Mouse (Mus musculus) kidney, adult 2 months (tissue): ENCODE measurements around the gene Fkbp10. TPM values are rescaled to one million over a fixed set of nuclear protein-coding genes. Genes with fewer than 3 reads are reported as not detected.

ENCODE experiments used
- DNase-seq: peaks from one replicate; pipeline ENCODE4 v3.0.0; 2021
- H3K27ac ChIP-seq: fragments of 200-500 bp; 2 replicates; pipeline ENCODE4 v1.5.1; 2012; ENCODE audit warnings: low read depth, low read length, control low read depth, inconsistent platforms; ENCODE audit not compliant: insufficient read depth
- H3K27me3 ChIP-seq: fragments of 200-500 bp; replicated peaks from 2 replicates; pipeline ENCODE4 v1.6.1; 2012; ENCODE audit warnings: mild to moderate bottlenecking, moderate library complexity, low read length, inconsistent platforms; ENCODE audit not compliant: control insufficient read depth, insufficient read depth
- H3K36me3 ChIP-seq: fragments of 200-500 bp; 2 replicates; pipeline ENCODE4 v1.6.1; 2012; ENCODE audit warnings: mild to moderate bottlenecking, moderate library complexity, low read length, inconsistent platforms; ENCODE audit not compliant: control insufficient read depth, insufficient read depth
- H3K4me1 ChIP-seq: fragments of 200-500 bp; 2 replicates; pipeline ENCODE4 v1.6.1; 2011; ENCODE audit warnings: low read length; ENCODE audit not compliant: control insufficient read depth, insufficient read depth
- H3K4me3 ChIP-seq: fragments of 200-500 bp; 2 replicates; pipeline ENCODE4 v1.5.1; 2011; ENCODE audit warnings: mild to moderate bottlenecking, low read depth, low read length, control low read depth; ENCODE audit not compliant: insufficient read depth
- CTCF ChIP-seq: fragments of 200-500 bp; conservative IDR thresholded peaks from 2 replicates; pipeline ENCODE4 v1.5.1; 2011; ENCODE audit warnings: low read depth, mild to moderate bottlenecking, control low read depth, low read length, moderate library complexity, mixed read lengths; ENCODE audit not compliant: insufficient read depth, insufficient read length
- POLR2A ChIP-seq: fragments of 200-500 bp; IDR thresholded peaks from one replicate; pipeline ENCODE4 v1.6.1; 2011; ENCODE audit warnings: low read depth, low read length, control low read depth
- WGBS: fragments of 180-500 bp; shearing (Covaris S2); methylation state at CpG from one replicate; pipeline ENCODE4 v1.1.7; 2018; 5-methylcytosine and 5-hydroxymethylcytosine counted together
- polyA plus RNA-seq: library from polyadenylated mRNA; depleted of rRNA; stranded (reverse); fragments of >200 nt; gene quantifications from 2 replicates; pipeline ENCODE4 v1.2.3, GENCODE M21; 2012; rRNA removed

Gene Fkbp10
- polyA plus RNA-seq: 12.5 and 15.9 TPM in 2 replicates

GRCm38 (mm10) chr11:100414914-100415822, at the start of gene Fkbp10:
Gene Fkbp10 (plus strand): TSS chr11:100415697.
- Histone ChIP-seq H3K27me3 (no peaks in the 10 kb centered on the region), H3K36me3 (no peaks in the 10 kb centered on the region), H3K4me1 (no peaks in the 10 kb centered on the region), H3K4me3 (peak within 1 kb of the TSS; percentile 72), H3K27ac (peak within 1 kb of the TSS; percentile 51)
- DNase-seq: peak; percentile 51
- 7% methylated on average over 31 of the region's 31 CpGs for WGBS
- TF ChIP-seq POLR2A (no peak), CTCF (no peak)

DNA sequence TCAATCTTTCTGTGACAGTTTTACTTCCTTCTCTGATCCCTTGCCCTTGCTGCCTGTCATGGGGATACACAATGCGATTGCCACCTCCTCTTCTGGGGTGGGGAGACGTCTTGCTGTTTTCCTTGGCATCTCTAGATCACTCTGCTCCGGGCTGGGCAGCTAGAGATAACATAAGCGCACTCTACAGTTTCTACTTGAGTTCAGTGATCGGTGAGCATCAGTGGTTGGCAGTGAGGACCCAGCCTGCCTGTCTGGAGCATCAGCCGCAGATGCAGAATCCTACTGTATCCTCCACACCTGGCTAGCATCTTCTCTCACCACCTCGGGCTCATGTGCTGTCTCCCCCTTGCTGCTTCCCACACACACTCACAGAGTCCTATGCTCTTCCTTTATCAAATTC, 46.4 kb upstream of the Fkbp10 start:
- no peaks in the 10 kb centered on the region for H3K4me1 ChIP-seq
- no peak overlapping the region for H3K4me3 ChIP-seq
- TF ChIP-seq CTCF: no peak
- no peak for TF ChIP-seq POLR2A
- no peak for DNase-seq
- 43% methylated on average over 7 of the region's 7 CpGs for WGBS
- no peak overlapping the region for H3K27ac ChIP-seq
- H3K36me3 ChIP-seq: peaks cover 8% of the 10 kb centered on the region
- no peaks in the 10 kb centered on the region for H3K27me3 ChIP-seq

- 67% methylated on average over 8 of the region's 8 CpGs for WGBS
- no peak for DNase-seq
- TF ChIP-seq CTCF: no peak
- TF ChIP-seq POLR2A: no peak
Measured at GRCm38 (mm10) chr11:100369822-100370221, 45.7 kb upstream of the Fkbp10 start.

DNA sequence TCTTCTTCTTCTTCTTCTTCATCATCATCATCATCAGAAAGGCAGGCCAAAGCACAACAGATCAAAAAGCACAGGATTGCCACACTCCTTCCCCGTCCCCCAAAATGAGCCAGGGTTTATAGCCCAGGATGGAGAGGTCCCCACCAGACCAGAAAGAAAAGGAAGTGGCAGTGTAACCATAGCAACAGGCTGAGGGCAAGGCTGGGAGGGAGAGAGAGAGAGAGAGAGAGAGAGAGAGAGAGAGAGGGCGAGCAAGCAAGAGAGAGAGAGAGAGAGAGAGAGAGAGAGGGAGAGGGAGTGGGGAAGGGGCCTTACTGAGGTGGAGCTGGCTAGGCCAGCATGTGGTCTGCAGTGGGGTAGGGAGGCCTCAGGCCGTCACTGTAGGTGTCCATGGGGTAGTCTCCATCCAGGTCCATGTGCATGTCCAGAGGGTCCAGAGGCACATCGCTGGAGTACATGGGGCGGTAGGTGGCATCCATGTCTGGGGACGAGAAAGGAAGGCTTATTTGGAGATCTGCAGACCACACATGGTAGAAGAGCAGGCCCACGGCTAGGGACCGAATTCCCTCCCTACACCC, 43.4 kb upstream of the Fkbp10 start:
- H3K36me3 ChIP-seq: peaks cover 15% of the 10 kb centered on the region
- WGBS: 82% methylated on average over 7 of the region's 8 CpGs
- no peak overlapping the region for H3K4me3 ChIP-seq
- H3K27ac ChIP-seq: no peak overlapping the region
- no peak for DNase-seq
- TF ChIP-seq POLR2A (no peak), CTCF (no peak)
- H3K4me1 ChIP-seq: no peaks in the 10 kb centered on the region; the same call in 1 of the 2 replicates
- no peaks in the 10 kb centered on the region for H3K27me3 ChIP-seq

More at GRCm38 (mm10) chr11:100369822-100370221, 45.7 kb upstream of the Fkbp10 start:
- H3K4me3 ChIP-seq: no peak overlapping the region
- no peak overlapping the region for H3K27ac ChIP-seq
- H3K36me3 ChIP-seq: peaks cover 8% of the 10 kb centered on the region
- no peaks in the 10 kb centered on the region for H3K4me1 ChIP-seq
- H3K27me3 ChIP-seq: no peaks in the 10 kb centered on the region

GRCm38 (mm10) chr11:100375127-100375526, 40.4 kb upstream of the Fkbp10 start:
- H3K27me3 ChIP-seq: no peaks in the 10 kb centered on the region
- no peak overlapping the region for H3K27ac ChIP-seq
- no peak for TF ChIP-seq CTCF
- WGBS: 82% methylated on average over 9 of the region's 9 CpGs
- H3K4me1 ChIP-seq: no peaks in the 10 kb centered on the region; the same call in 1 of the 2 replicates
- DNase-seq: no peak
- peaks cover 22% of the 10 kb centered on the region for H3K36me3 ChIP-seq
- H3K4me3 ChIP-seq: no peak overlapping the region

GRCm38 (mm10) chr11:100376005-100376404, 39.5 kb upstream of the Fkbp10 start:
- DNase-seq: no peak
- 52% methylated on average over 4 of the region's 4 CpGs for WGBS
- H3K36me3 ChIP-seq: peaks cover 22% of the 10 kb centered on the region

More at GRCm38 (mm10) chr11:100376005-100376404, 39.5 kb upstream of the Fkbp10 start:
- no peak overlapping the region for H3K4me3 ChIP-seq
- H3K27me3 ChIP-seq: no peaks in the 10 kb centered on the region
- H3K4me1 ChIP-seq: no peaks in the 10 kb centered on the region; the same call in 1 of the 2 replicates
- TF ChIP-seq CTCF (no peak), POLR2A (no peak)
- peak overlapping the region; percentile 39; the same call in 1 of the 2 replicates for H3K27ac ChIP-seq
